Mouse (Mus musculus) C2C12 (cell line): Measurements from ENCODE around the gene Stum. TPM values are rescaled to one million over a fixed set of nuclear protein-coding genes. Genes with fewer than 3 reads are reported as not detected.
"Not testable (repeated sequence)": the region's sequence is repeated elsewhere in the genome, so short reads cannot be mapped to it uniquely, and the experiment has no call there.

Experiments
- H3K27me3 ChIP-seq: one replicate; pipeline ENCODE4 v1.6.1; 2011; ENCODE audit not compliant: control insufficient read depth, insufficient read depth, insufficient read length
- H3K36me3 ChIP-seq: one replicate; pipeline ENCODE4 v1.6.1; 2011; ENCODE audit not compliant: control insufficient read depth, insufficient read depth
- H3K4me3 ChIP-seq: one replicate; pipeline ENCODE4 v1.5.1; 2011; ENCODE audit warnings: mild to moderate bottlenecking, control low read depth; ENCODE audit not compliant: poor library complexity, insufficient read depth, severe bottlenecking
- H3K79me2 ChIP-seq: one replicate; pipeline ENCODE4 v1.6.1; 2011; ENCODE audit not compliant: control insufficient read depth, insufficient read depth
- H3K79me3 ChIP-seq: one replicate; pipeline ENCODE4 v1.6.1; 2011; ENCODE audit warnings: low read depth, control low read depth
- H3ac ChIP-seq: one replicate; pipeline ENCODE3; 2011; ENCODE audit warnings: low read depth; ENCODE audit not compliant: control insufficient read depth, insufficient read length
- CEBPB ChIP-seq: IDR thresholded peaks from one replicate; pipeline ENCODE4 v1.6.1; 2011; ENCODE audit warnings: low read depth, mild to moderate bottlenecking, control low read depth, moderate library complexity
- CTCF ChIP-seq: IDR thresholded peaks from one replicate; pipeline ENCODE4 v1.5.1; 2011; ENCODE audit not compliant: control insufficient read depth, insufficient read depth, insufficient read length
- FOSL1 ChIP-seq: IDR thresholded peaks from one replicate; pipeline ENCODE4 v1.8.0; 2011; ENCODE audit warnings: mild to moderate bottlenecking, low read length; ENCODE audit not compliant: poor library complexity, insufficient read depth, severe bottlenecking
- MAX ChIP-seq: IDR thresholded peaks from one replicate; pipeline ENCODE4 v1.6.1; 2011; ENCODE audit warnings: mild to moderate bottlenecking, control low read depth
- MYOD1 ChIP-seq: IDR thresholded peaks from one replicate; pipeline ENCODE4 v1.6.1; 2011; ENCODE audit warnings: low read depth; ENCODE audit not compliant: control insufficient read depth, insufficient read length
- MYOG ChIP-seq: IDR thresholded peaks from one replicate; pipeline ENCODE4 v1.6.1; 2011; ENCODE audit not compliant: control insufficient read depth, insufficient read length; ENCODE audit errors: extremely low read depth
- USF1 ChIP-seq: IDR thresholded peaks from one replicate; pipeline ENCODE4 v1.6.1; 2011; ENCODE audit warnings: low read depth, mild to moderate bottlenecking, control low read depth, moderate library complexity
- polyA plus RNA-seq: library from polyadenylated mRNA; unstranded; fragments of >200 nt; fragmentation: generic; extraction: Trizol; gene quantifications from one replicate; pipeline ENCODE4 v1.2.1, GENCODE M21; 2012; ENCODE audit warnings: missing spikeins

Gene Stum
- polyA plus RNA-seq, 1 experiment: not detected

DNA sequence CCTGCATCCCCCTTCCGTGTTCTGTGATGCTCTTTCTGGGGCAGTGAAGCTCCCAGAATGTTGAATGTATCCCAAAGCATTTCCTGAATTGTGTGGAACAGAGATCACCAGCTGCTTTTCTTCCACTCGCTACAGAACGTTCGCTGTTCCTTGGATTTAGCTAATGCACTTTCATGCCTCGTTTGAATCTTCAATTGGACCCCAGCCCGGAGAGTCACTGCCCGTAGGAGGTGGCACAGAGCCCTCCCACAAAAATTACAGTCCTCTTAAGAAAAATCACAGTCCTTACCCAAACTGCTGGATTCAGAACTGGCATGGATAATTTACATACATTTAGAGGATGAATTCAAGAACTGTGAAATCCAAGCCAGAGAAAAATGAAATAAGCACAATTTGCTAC is 36.9 kb upstream of the Stum start:
- H3ac ChIP-seq: no peak overlapping the region
- no peaks in the 10 kb centered on the region for H3K79me3 ChIP-seq
- H3K36me3 ChIP-seq: no peaks in the 10 kb centered on the region
- peaks cover 38% of the 10 kb centered on the region for H3K27me3 ChIP-seq
- no peaks in the 10 kb centered on the region for H3K79me2 ChIP-seq
- TF ChIP-seq MYOG (no peak), FOSL1 (no peak), MYOD1 (no peak), USF1 (no peak), CEBPB (no peak), MAX (no peak), CTCF (no peak)
- no peak overlapping the region for H3K4me3 ChIP-seq

DNA sequence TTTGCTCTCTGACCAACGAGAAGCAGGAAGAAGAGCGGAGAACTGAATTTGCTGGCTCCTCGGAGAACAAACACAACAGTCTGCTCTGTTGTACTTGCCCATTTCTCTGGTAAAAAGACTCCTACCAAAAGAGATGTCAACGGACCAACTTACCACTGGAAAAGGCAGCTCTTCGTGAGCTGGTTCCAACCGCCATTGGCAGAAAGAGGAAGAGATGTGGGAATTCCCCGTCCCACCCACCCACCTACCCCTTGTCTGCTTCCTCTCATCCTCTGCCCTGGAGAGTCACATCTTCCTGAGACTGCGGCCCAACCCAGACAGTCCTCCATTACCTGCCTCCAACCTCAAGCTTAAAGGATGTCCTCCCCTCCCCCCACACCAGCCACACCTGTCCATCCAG is 36.2 kb upstream of the Stum start:
- Histone ChIP-seq H3K27me3 (peaks cover 34% of the 10 kb centered on the region), H3K36me3 (no peaks in the 10 kb centered on the region), H3K4me3 (no peak overlapping the region), H3K79me2 (no peaks in the 10 kb centered on the region), H3ac (no peak overlapping the region), H3K79me3 (no peaks in the 10 kb centered on the region)
- TF ChIP-seq MYOD1: no peak
- TF ChIP-seq MAX: no peak
- TF ChIP-seq CTCF: no peak
- TF ChIP-seq USF1: no peak
- no peak for TF ChIP-seq CEBPB
- TF ChIP-seq FOSL1: no peak
- no peak for TF ChIP-seq MYOG

- not testable (repeated sequence) for H3ac ChIP-seq, H3K36me3 ChIP-seq, H3K4me3 ChIP-seq, H3K79me2 ChIP-seq, H3K79me3 ChIP-seq
- H3K27me3 ChIP-seq: peaks cover 34% of the 10 kb centered on the region
Measured at GRCm38 (mm10) chr1:180518899-180519298, 35.6 kb upstream of the Stum start.

GRCm38 (mm10) chr1:180518412-180518811 is 35.1 kb upstream of the Stum start:
- Histone ChIP-seq H3ac (no peak overlapping the region), H3K79me2 (no peaks in the 10 kb centered on the region)

DNA sequence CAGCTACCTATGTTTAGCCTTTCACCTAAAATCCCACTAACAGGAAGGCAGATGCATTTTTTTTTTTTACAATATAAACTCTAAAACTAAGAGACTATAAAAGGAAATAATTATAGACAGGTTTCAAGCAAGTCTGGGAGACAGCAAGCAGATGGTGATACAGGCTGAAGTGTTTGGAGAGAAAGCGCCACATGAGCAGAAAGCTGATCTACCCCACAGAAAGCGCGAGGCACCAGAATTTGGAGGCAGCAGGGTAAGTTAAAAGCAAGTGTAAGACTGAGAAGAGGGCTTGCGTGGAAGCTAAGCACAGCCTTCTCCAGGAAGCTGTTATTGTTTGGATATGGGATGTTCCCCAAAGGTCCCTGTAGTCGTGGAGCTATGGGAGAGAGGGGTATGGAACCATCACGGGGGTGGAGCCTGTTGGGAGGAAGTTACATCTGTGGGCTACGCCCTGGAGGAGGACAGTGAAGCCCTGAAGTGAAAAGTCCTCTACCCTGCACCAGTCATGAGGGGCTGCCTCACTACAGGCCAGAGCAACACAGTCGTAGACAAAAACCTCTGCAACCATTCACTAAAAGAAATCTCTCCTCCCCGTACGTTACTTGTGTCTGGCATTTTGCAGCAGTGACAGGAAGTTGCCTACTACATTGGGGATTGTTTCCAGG is 34.2 kb upstream of the Stum start:
- TF ChIP-seq CEBPB (no peak), MYOD1 (no peak), MYOG (no peak), CTCF (no peak), USF1 (no peak), MAX (no peak), FOSL1 (no peak)
- Histone ChIP-seq H3ac (no peak overlapping the region), H3K4me3 (no peak overlapping the region), H3K27me3 (peaks cover 29% of the 10 kb centered on the region), H3K79me3 (no peaks in the 10 kb centered on the region), H3K36me3 (no peaks in the 10 kb centered on the region), H3K79me2 (no peaks in the 10 kb centered on the region)

More at GRCm38 (mm10) chr1:180518412-180518811, 35.1 kb upstream of the Stum start:
- no peak for TF ChIP-seq FOSL1
- no peak for TF ChIP-seq MYOG
- Histone ChIP-seq H3K27me3 (peaks cover 34% of the 10 kb centered on the region), H3K4me3 (no peak overlapping the region), H3K36me3 (no peaks in the 10 kb centered on the region), H3K79me3 (no peaks in the 10 kb centered on the region)

DNA sequence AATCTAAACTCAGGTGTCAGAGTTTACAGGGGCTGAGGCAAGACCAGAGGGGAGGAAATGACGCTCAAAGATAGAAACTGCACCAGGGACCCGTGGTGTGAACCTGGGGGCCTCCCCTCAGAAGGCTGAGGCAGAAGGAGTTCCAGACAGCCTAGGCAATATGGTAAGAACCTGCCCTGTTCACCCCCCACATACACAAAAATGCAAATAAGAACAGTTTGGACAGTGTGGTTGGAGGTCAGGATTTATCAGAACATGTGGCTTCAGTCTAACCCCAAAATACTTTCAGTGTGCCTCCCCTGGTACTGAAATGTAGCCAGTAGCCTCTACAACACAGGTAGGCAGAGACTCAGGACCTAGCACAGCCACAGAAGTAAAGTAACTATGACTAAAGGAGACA is 30.8 kb upstream of the Stum start:
- H3K27me3 ChIP-seq: peaks cover 7% of the 10 kb centered on the region
- no peaks in the 10 kb centered on the region for H3K79me3 ChIP-seq
- no peak overlapping the region for H3K4me3 ChIP-seq
- TF ChIP-seq CTCF (no peak), MYOD1 (no peak), MYOG (no peak), USF1 (no peak), FOSL1 (no peak), CEBPB (no peak), MAX (no peak)
- no peak overlapping the region for H3ac ChIP-seq
- no peaks in the 10 kb centered on the region for H3K36me3 ChIP-seq
- H3K79me2 ChIP-seq: no peaks in the 10 kb centered on the region
